Mouse (Mus musculus): ENCODE results near the gene Dmxl2.

GRCm38 (mm10) chr9:54335582-54335981, 165.8 kb downstream of the Dmxl2 start:
- no peak for TF ChIP-seq EP300 (optimal IDR thresholded peaks at IDR 0.05)
- TF ChIP-seq CTCF (IDR thresholded peaks at IDR 0.05; ENCODE audit: low read depth): no peak

Measured in stomach, postnatal 0 days (tissue).